Mouse (Mus musculus) midbrain, postnatal 0 days (tissue): ENCODE data around the gene Akr7a5. TPM values are rescaled to one million over a fixed set of nuclear protein-coding genes. Genes with fewer than 3 reads are reported as not detected.

Experiments used
- ATAC-seq: fragments of 200-750 bp; cut with Nextera tagmentation; 2 replicates; pipeline ENCODE4 v1.8.0; 2017; ENCODE audit warnings: moderate number of reproducible peaks, mild to moderate bottlenecking, moderate TSS enrichment, moderate library complexity; ENCODE audit not compliant: low FRiP score
- DNase-seq: peaks from one replicate; pipeline ENCODE4 v3.0.0-alpha.2; 2015; ENCODE audit warnings: low spot score
- H3K27ac ChIP-seq: fragments of 300-500 bp; sonication (generic); 2 replicates; pipeline ENCODE4 v1.5.1; 2014; ENCODE audit warnings: low read depth, mild to moderate bottlenecking, low read length, mixed read lengths
- H3K27me3 ChIP-seq: fragments of 300-500 bp; sonication (generic); 2 replicates; pipeline ENCODE4 v1.6.1; 2014; ENCODE audit warnings: low read length, control low read depth, mixed read lengths; ENCODE audit not compliant: insufficient read depth
- H3K36me3 ChIP-seq: fragments of 300-500 bp; sonication (generic); 2 replicates; pipeline ENCODE4 v1.6.1; 2014; ENCODE audit warnings: low read length, control low read depth, mixed read lengths; ENCODE audit not compliant: insufficient read depth
- H3K4me1 ChIP-seq: fragments of 300-500 bp; sonication (generic); 2 replicates; pipeline ENCODE4 v1.6.1; 2014; ENCODE audit warnings: mild to moderate bottlenecking, control low read depth, antibody characterized with exemption, low read length, mixed read lengths; ENCODE audit not compliant: insufficient read depth
- H3K4me2 ChIP-seq: fragments of 300-500 bp; sonication (generic); 2 replicates; pipeline ENCODE4 v1.6.1; 2014; ENCODE audit warnings: low read depth, mild to moderate bottlenecking, low read length, mixed read lengths; ENCODE audit not compliant: poor library complexity, severe bottlenecking
- H3K4me3 ChIP-seq: fragments of 300-500 bp; sonication (generic); 2 replicates; pipeline ENCODE4 v1.5.1; 2014; ENCODE audit warnings: low read depth, mild to moderate bottlenecking, low read length, moderate library complexity
- H3K9ac ChIP-seq: fragments of 300-500 bp; sonication (generic); replicated peaks from 2 replicates; pipeline ENCODE4 v1.6.1; 2014; ENCODE audit warnings: mild to moderate bottlenecking, low read length, moderate library complexity, mixed read lengths; ENCODE audit not compliant: poor library complexity, severe bottlenecking
- H3K9me3 ChIP-seq: fragments of 300-500 bp; sonication (generic); 2 replicates; pipeline ENCODE4 v1.6.1; 2016; ENCODE audit warnings: low read length, control low read depth
- CTCF ChIP-seq: IDR thresholded peaks from 2 replicates; pipeline ENCODE4 v1.5.1; 2016; ENCODE audit warnings: antibody characterized with exemption, mild to moderate bottlenecking
- WGBS: fragments of 180-500 bp; shearing (Covaris S2); extraction: QIAGEN DNeasy Blood & Tissue Kit; methylation state at CpG from one replicate; pipeline ENCODE4 v1.1.7; 2014; 5-methylcytosine and 5-hydroxymethylcytosine counted together
- polyA plus RNA-seq: library from polyadenylated mRNA; unstranded; fragments of >200 nt; fragmentation: Nextera tagmentation; extraction: Ambion mirVana; gene quantifications from 2 replicates; pipeline ENCODE4 v1.2.1, GENCODE M21; 2015
- total RNA-seq: library from RNA; depleted of rRNA; stranded (reverse); fragments of >200 nt; gene quantifications from 2 replicates; pipeline ENCODE4 v1.2.3, GENCODE M21; 2014

The Akr7a5 gene
- total and polyA plus RNA-seq, 2 experiments from 2014 or later: 64.4 to 65.4 TPM

GRCm38 (mm10) chr4:139291099-139291498 is 19.4 kb upstream of the Akr7a5 start:
- Histone ChIP-seq H3K9ac (no peak overlapping the region), H3K4me2 (no peak overlapping the region), H3K36me3 (peaks cover 36% of the 10 kb centered on the region), H3K27me3 (no peaks in the 10 kb centered on the region), H3K9me3 (no peaks in the 10 kb centered on the region), H3K4me1 (no peaks in the 10 kb centered on the region), H3K27ac (no peak overlapping the region), H3K4me3 (no peak overlapping the region)
- TF ChIP-seq CTCF: no peak
- ATAC-seq (no peak), DNase-seq (no peak)
- 89% methylated on average over 16 of the region's 16 CpGs for WGBS

DNA sequence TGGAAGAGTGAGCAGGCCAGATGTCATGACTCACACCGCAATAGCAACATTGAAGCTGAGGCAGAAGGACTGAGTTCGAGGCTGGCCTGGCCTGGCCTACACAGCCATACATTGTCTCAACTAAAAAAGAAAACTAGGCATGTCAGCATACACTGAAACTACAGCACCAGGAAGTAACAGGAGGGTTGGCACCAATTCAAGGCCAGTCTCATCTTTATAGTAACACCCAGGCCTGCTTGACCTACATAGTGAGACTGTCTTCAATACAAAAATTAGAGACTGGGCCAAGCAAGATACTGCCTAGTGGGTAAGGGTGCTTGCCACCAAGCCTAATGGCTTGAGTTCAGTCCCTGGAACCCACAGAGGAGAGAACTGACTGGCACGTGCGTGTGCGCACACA is 18.5 kb upstream of the Akr7a5 start:
- Histone ChIP-seq H3K4me1 (no peaks in the 10 kb centered on the region), H3K27ac (no peak overlapping the region), H3K36me3 (peaks cover 39% of the 10 kb centered on the region), H3K9ac (no peak overlapping the region), H3K27me3 (no peaks in the 10 kb centered on the region), H3K9me3 (no peaks in the 10 kb centered on the region), H3K4me2 (no peak overlapping the region), H3K4me3 (no peak overlapping the region)
- WGBS: 94% methylated on average over 5 of the region's 5 CpGs
- ATAC-seq (no peak), DNase-seq (no peak)
- no peak for TF ChIP-seq CTCF

GRCm38 (mm10) chr4:139297566-139297965 is 13.0 kb upstream of the Akr7a5 start:
- no peak for ATAC-seq
- Histone ChIP-seq H3K27ac (no peak overlapping the region), H3K27me3 (no peaks in the 10 kb centered on the region), H3K4me3 (no peak overlapping the region), H3K4me1 (no peaks in the 10 kb centered on the region), H3K9me3 (no peaks in the 10 kb centered on the region), H3K4me2 (no peak overlapping the region), H3K9ac (no peak overlapping the region), H3K36me3 (peaks cover 44% of the 10 kb centered on the region)
- peak; percentile 47 for DNase-seq
- 87% methylated on average over 4 of the region's 4 CpGs for WGBS
- TF ChIP-seq CTCF: no peak

GRCm38 (mm10) chr4:139298671-139299366 is 11.7 kb upstream of the Akr7a5 start:
- DNase-seq: peak; percentile 51
- 83% methylated on average over 12 of the region's 12 CpGs for WGBS
- no peak for TF ChIP-seq CTCF

GRCm38 (mm10) chr4:139301780-139302179 is 8.8 kb upstream of the Akr7a5 start:
- WGBS: 91% methylated on average over 8 of the region's 8 CpGs
- Histone ChIP-seq H3K4me2 (no peak overlapping the region), H3K27ac (no peak overlapping the region), H3K27me3 (no peaks in the 10 kb centered on the region), H3K4me1 (no peaks in the 10 kb centered on the region), H3K4me3 (no peak overlapping the region), H3K36me3 (peaks cover 57% of the 10 kb centered on the region), H3K9me3 (no peaks in the 10 kb centered on the region), H3K9ac (no peak overlapping the region)
- DNase-seq (no peak), ATAC-seq (no peak)
- TF ChIP-seq CTCF: no peak

More at GRCm38 (mm10) chr4:139298671-139299366, 11.7 kb upstream of the Akr7a5 start:
- H3K9ac ChIP-seq: no peak overlapping the region
- no peak for ATAC-seq
- no peak overlapping the region for H3K27ac ChIP-seq
- no peaks in the 10 kb centered on the region for H3K9me3 ChIP-seq
- no peaks in the 10 kb centered on the region for H3K27me3 ChIP-seq
- no peaks in the 10 kb centered on the region for H3K4me1 ChIP-seq
- H3K4me3 ChIP-seq: no peak overlapping the region
- H3K36me3 ChIP-seq: peaks cover 46% of the 10 kb centered on the region
- H3K4me2 ChIP-seq: no peak overlapping the region

GRCm38 (mm10) chr4:139302241-139302640 is 8.3 kb upstream of the Akr7a5 start:
- H3K9me3 ChIP-seq: no peaks in the 10 kb centered on the region
- H3K4me1 ChIP-seq: no peaks in the 10 kb centered on the region
- no peak overlapping the region for H3K27ac ChIP-seq
- TF ChIP-seq CTCF: no peak
- peaks cover 53% of the 10 kb centered on the region for H3K36me3 ChIP-seq
- no peak overlapping the region for H3K4me3 ChIP-seq
- H3K27me3 ChIP-seq: no peaks in the 10 kb centered on the region
- DNase-seq (no peak), ATAC-seq (no peak)
- WGBS: 77% methylated on average over 5 of the region's 5 CpGs
- H3K4me2 ChIP-seq: no peak overlapping the region
- H3K9ac ChIP-seq: no peak overlapping the region
